ENCODE assay signal across 11 mouse cellular contexts in genomic region chr11:30159545-30160255, GRCm38 (mm10).
DNase-seq lines count a peak whose midpoint lies in the region; ATAC-seq and TF ChIP-seq lines count a peak whose summit lies in the region.
"Had no signal": no experiment of that assay in that cellular context is flagged by ENCODE, and none has a peak within 500 bp of the region (broad histone marks: within the 10 kb centered on the region; RNA-seq: fewer than 3 reads in every experiment).

No protein-coding gene starts in this region.

- peaks cover 31% of the 10 kb centered on the region for H3K4me1 ChIP-seq in hindbrain, embryonic 10.5 days (replicated peaks)
- H3K4me1 ChIP-seq in hindbrain, embryonic 11.5 days (replicated peaks; ENCODE audit: control insufficient read depth, insufficient read depth, low read length) = no peaks in the 10 kb centered on the region
- no peaks in the 10 kb centered on the region for H3K4me1 ChIP-seq in midbrain, postnatal 0 days (ENCODE audit: insufficient read depth, low read length)
- H3K4me1 ChIP-seq in midbrain, embryonic 14.5 days (ENCODE audit: control insufficient read depth, insufficient read depth, low read length) = 0 out of 2 replicates have a peak, but pooled peaks cover 7% of the 10 kb centered on the region

- no peaks in the 10 kb centered on the region for H3K27me3 ChIP-seq in hindbrain, embryonic 10.5 days (ENCODE audit: insufficient read depth, poor library complexity, severe bottlenecking)
- no peaks in the 10 kb centered on the region for H3K27me3 ChIP-seq in hindbrain, embryonic 11.5 days (ENCODE audit: control insufficient read depth, insufficient read depth, low read length)
- H3K27me3 ChIP-seq in midbrain, postnatal 0 days (ENCODE audit: insufficient read depth, low read length) = no peaks in the 10 kb centered on the region
- H3K27me3 ChIP-seq in midbrain, embryonic 14.5 days (ENCODE audit: control insufficient read depth, insufficient read depth, low read length) = no peaks in the 10 kb centered on the region
- H3K27me3 ChIP-seq in myocyte (ENCODE audit: control insufficient read depth, insufficient read depth, insufficient read length) = no peaks in the 10 kb centered on the region
- H3K27me3 ChIP-seq: embryonic facial prominence, embryonic 13.5 days; forebrain, embryonic 15.5 days; neural tube, embryonic 13.5 days had no signal

- DNase-seq in hindbrain, embryonic 10.5 days (ENCODE audit: low spot score) = no peak
- no peak for DNase-seq in hindbrain, embryonic 11.5 days (ENCODE audit: low spot score)
- DNase-seq in midbrain, postnatal 0 days (ENCODE audit: low spot score) = peak; percentile 10
- DNase-seq in midbrain, embryonic 14.5 days = no peak
- peak; percentile 43 to 64 for DNase-seq in cerebellum, postnatal 10 days
- DNase-seq in left cerebral cortex, adult 2 months (ENCODE audit: extremely low spot score in 1 of 2, low spot score in 2 of 2) = no peak
- DNase-seq: gastrocnemius, postnatal 36 days had no signal

- peaks cover 70% of the 10 kb centered on the region for H3K79me2 ChIP-seq in myocyte (ENCODE audit: control insufficient read depth, insufficient read depth)

- no peak for TF ChIP-seq CTCF in midbrain, postnatal 0 days (IDR thresholded peaks at IDR 0.05)
- no peak for TF ChIP-seq CTCF in left cerebral cortex, adult 2 months (IDR thresholded peaks at IDR 0.05)

- peak overlapping the region; percentile 59; the same call in 1 of the 2 replicates for H3K27ac ChIP-seq in hindbrain, embryonic 10.5 days
- no peak overlapping the region for H3K27ac ChIP-seq in hindbrain, embryonic 11.5 days (ENCODE audit: low read depth, low read length)
- H3K27ac ChIP-seq in midbrain, postnatal 0 days (ENCODE audit: low read depth, low read length) = no peak overlapping the region
- H3K27ac ChIP-seq in midbrain, embryonic 14.5 days (replicated peaks; ENCODE audit: low read depth, low read length) = no peak overlapping the region
- no peak overlapping the region for H3K27ac ChIP-seq in left cerebral cortex, adult 2 months
- H3K27ac ChIP-seq: embryonic facial prominence, embryonic 13.5 days; forebrain, embryonic 15.5 days had no signal

- no peak for TF ChIP-seq POLR2A in myocyte (IDR thresholded peaks at IDR 0.05; ENCODE audit: insufficient read length, low read depth)

- H3K4me3 ChIP-seq in hindbrain, embryonic 10.5 days = no peak overlapping the region
- no peak overlapping the region for H3K4me3 ChIP-seq in hindbrain, embryonic 11.5 days (ENCODE audit: low read depth, low read length)
- no peak overlapping the region for H3K4me3 ChIP-seq in midbrain, postnatal 0 days (ENCODE audit: low read depth, low read length)
- no peak overlapping the region for H3K4me3 ChIP-seq in midbrain, embryonic 14.5 days (replicated peaks; ENCODE audit: low read depth, low read length)
- no peak overlapping the region for H3K4me3 ChIP-seq in myocyte
- H3K4me3 ChIP-seq in left cerebral cortex, adult 2 months = no peak overlapping the region
- H3K4me3 ChIP-seq: embryonic facial prominence, embryonic 13.5 days; forebrain, embryonic 15.5 days; neural tube, embryonic 13.5 days had no signal

- no peak overlapping the region for H3K9ac ChIP-seq in hindbrain, embryonic 11.5 days (ENCODE audit: low read depth, low read length)
- no peak overlapping the region for H3K9ac ChIP-seq in midbrain, postnatal 0 days (replicated peaks; ENCODE audit: low read length, poor library complexity, severe bottlenecking)
- H3K9ac ChIP-seq in midbrain, embryonic 14.5 days (replicated peaks; ENCODE audit: low read length) = no peak overlapping the region
- H3K9ac ChIP-seq: embryonic facial prominence, embryonic 13.5 days; forebrain, embryonic 15.5 days; neural tube, embryonic 13.5 days had no signal

- no peak for ATAC-seq in hindbrain, embryonic 11.5 days (ENCODE audit: low FRiP score)
- no peak for ATAC-seq in midbrain, postnatal 0 days (ENCODE audit: low FRiP score)
- ATAC-seq in midbrain, embryonic 14.5 days (ENCODE audit: low FRiP score, low TSS enrichment) = no peak
- ATAC-seq: forebrain, embryonic 15.5 days had no signal

- no peak overlapping the region for H3K4me2 ChIP-seq in hindbrain, embryonic 11.5 days (replicated peaks; ENCODE audit: low read depth, low read length)
- H3K4me2 ChIP-seq in midbrain, postnatal 0 days (ENCODE audit: low read depth, low read length, poor library complexity, severe bottlenecking) = no peak overlapping the region
- no peak overlapping the region for H3K4me2 ChIP-seq in midbrain, embryonic 14.5 days (ENCODE audit: low read length)
- peak overlapping the region; percentile 57 for H3K4me2 ChIP-seq in myocyte (ENCODE audit: low read depth)
- H3K4me2 ChIP-seq: embryonic facial prominence, embryonic 13.5 days; forebrain, embryonic 15.5 days; neural tube, embryonic 13.5 days had no signal

- no peak overlapping the region for H3ac ChIP-seq in myocyte (ENCODE audit: control insufficient read depth, insufficient read length)

- no peaks in the 10 kb centered on the region for H3K9me3 ChIP-seq in hindbrain, embryonic 10.5 days
- H3K9me3 ChIP-seq in hindbrain, embryonic 11.5 days (ENCODE audit: control insufficient read depth, low read length) = no peaks in the 10 kb centered on the region
- H3K9me3 ChIP-seq in midbrain, postnatal 0 days (ENCODE audit: low read length) = no peaks in the 10 kb centered on the region
- H3K9me3 ChIP-seq in midbrain, embryonic 14.5 days (ENCODE audit: control insufficient read depth, low read length) = no peaks in the 10 kb centered on the region
- H3K9me3 ChIP-seq: embryonic facial prominence, embryonic 13.5 days; forebrain, embryonic 15.5 days; neural tube, embryonic 13.5 days had no signal

- 79% methylated on average over 4 of the region's 4 CpGs for WGBS in hindbrain, embryonic 10.5 days
- 81% methylated on average over 4 of the region's 4 CpGs for WGBS in hindbrain, embryonic 11.5 days
- 70% methylated on average over 4 of the region's 4 CpGs for WGBS in midbrain, postnatal 0 days
- WGBS in midbrain, embryonic 14.5 days = 64% methylated on average over 4 of the region's 4 CpGs

- intact Hi-C loops in left cerebral cortex, adult 2 months (cut with DNase I) = loop anchor here (5.0 kb wide), 1 partner anchor 108 kb away; the partner anchor contains the start of gene Sptbn1

- peaks cover 22% of the 10 kb centered on the region; the same call in 1 of the 2 replicates for H3K36me3 ChIP-seq in hindbrain, embryonic 10.5 days
- H3K36me3 ChIP-seq in hindbrain, embryonic 11.5 days (ENCODE audit: control insufficient read depth, insufficient read depth, low read length) = no peaks in the 10 kb centered on the region
- H3K36me3 ChIP-seq in midbrain, postnatal 0 days (ENCODE audit: insufficient read depth, low read length) = 0 out of 2 replicates have a peak, but pooled peaks cover 4% of the 10 kb centered on the region
- peaks cover 16% of the 10 kb centered on the region; the same call in 1 of the 2 replicates for H3K36me3 ChIP-seq in midbrain, embryonic 14.5 days (ENCODE audit: control insufficient read depth, insufficient read depth, low read length)
- H3K36me3 ChIP-seq in myocyte (ENCODE audit: control insufficient read depth, insufficient read depth) = peaks cover 24% of the 10 kb centered on the region

TF ChIP-seq in myocyte, 11 proteins besides CTCF, POLR2A, EP300 and RAD21:
- no peak for TF ChIP-seq REST (IDR thresholded peaks at IDR 0.05; ENCODE audit: insufficient read depth, insufficient read length)
- no peak for TF ChIP-seq POLR2AphosphoS2 (IDR thresholded peaks at IDR 0.05; ENCODE audit: insufficient read length, low read depth)
- TF ChIP-seq CEBPB (IDR thresholded peaks at IDR 0.05; ENCODE audit: insufficient read depth, poor library complexity, severe bottlenecking) = no peak
- TF ChIP-seq E2F4 (IDR thresholded peaks at IDR 0.05; ENCODE audit: insufficient read depth) = no peak
- no peak for TF ChIP-seq MYOD1 (IDR thresholded peaks at IDR 0.05; ENCODE audit: control insufficient read depth in 1 of 3, insufficient read length in 2 of 3, low read depth in 2 of 3)
- no peak for TF ChIP-seq TCF12 (IDR thresholded peaks at IDR 0.05; ENCODE audit: insufficient read depth, poor library complexity, severe bottlenecking)
- TF ChIP-seq SRF (IDR thresholded peaks at IDR 0.05; ENCODE audit: control insufficient read depth, insufficient read length, low read depth) = no peak
TF ChIP-seq in myocyte: peak in this region for 0.

Comparison
In these comparisons a context has a peak if more than half of its experiments do, and no peak if none do; other contexts are left out.
1. DNase-seq: peak in midbrain, postnatal 0 days (single experiment) and cerebellum, postnatal 10 days (2 of 2); none in hindbrain, embryonic 10.5 days (single experiment), hindbrain, embryonic 11.5 days (single experiment), midbrain, embryonic 14.5 days (single experiment) and left cerebral cortex, adult 2 months (0 of 2).